Mouse (Mus musculus): ENCODE measurements around the gene Rab7. TPM values are rescaled to one million over a fixed set of nuclear protein-coding genes. Genes with fewer than 3 reads are reported as not detected.

The Rab7 gene
- total and polyA plus RNA-seq, 2 experiments = 69.7 to 134 TPM

DNA sequence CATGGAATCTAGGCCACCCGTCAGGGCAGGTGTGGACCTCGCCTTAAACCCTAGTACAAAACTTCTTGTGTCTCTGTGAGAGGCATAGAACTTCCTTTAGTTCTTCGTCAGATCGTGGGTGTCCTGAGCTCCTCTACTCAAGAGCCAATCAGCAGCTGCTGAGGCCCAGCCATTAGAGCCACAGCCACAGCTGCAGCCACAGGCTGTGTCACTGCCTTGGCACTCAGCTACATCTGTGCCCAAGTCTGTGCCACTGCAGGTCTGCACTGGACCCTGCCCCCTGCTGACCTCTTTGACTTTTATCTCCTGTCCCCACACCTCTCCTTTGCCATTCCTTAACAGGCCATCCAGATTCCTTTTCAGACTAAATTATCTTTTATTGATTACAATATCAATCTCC lies 53.9 kb downstream of the Rab7 start:
- Histone ChIP-seq H3K4me3 (ENCODE audit: insufficient read depth, low read depth, low read length) (no peak overlapping the region), H3K27me3 (ENCODE audit: control insufficient read depth, insufficient read depth, low read length) (no peaks in the 10 kb centered on the region), H3K9ac (ENCODE audit: low read depth, low read length) (no peak overlapping the region), H3K4me1 (ENCODE audit: control insufficient read depth, insufficient read depth, low read length) (peaks cover 13% of the 10 kb centered on the region), H3K79me2 (ENCODE audit: control insufficient read depth, insufficient read depth, low read length) (no peaks in the 10 kb centered on the region), H3K27ac (replicated peaks; ENCODE audit: insufficient read depth, low read depth, low read length) (no peak overlapping the region), H3K36me3 (ENCODE audit: control insufficient read depth, insufficient read depth, low read length) (no peaks in the 10 kb centered on the region)
- 80% methylated on average over 4 of the region's 4 CpGs for WGBS
- TF ChIP-seq CTCF (IDR thresholded peaks at IDR 0.05; ENCODE audit: low read depth, low read length) (no peak), POLR2A (IDR thresholded peaks at IDR 0.05; ENCODE audit: extremely low read depth, insufficient read depth, low read length) (no peak)
- no peak for DNase-seq (ENCODE audit: extremely low read depth, low read depth, low spot score)

- Histone ChIP-seq H3K27ac (replicated peaks; ENCODE audit: insufficient read depth, low read depth, low read length) (no peak overlapping the region), H3K9ac (ENCODE audit: low read depth, low read length) (no peak overlapping the region), H3K36me3 (ENCODE audit: control insufficient read depth, insufficient read depth, low read length) (no peaks in the 10 kb centered on the region), H3K4me1 (ENCODE audit: control insufficient read depth, insufficient read depth, low read length) (peaks cover 6% of the 10 kb centered on the region; the same call in 1 of the 2 replicates), H3K79me2 (ENCODE audit: control insufficient read depth, insufficient read depth, low read length) (no peaks in the 10 kb centered on the region), H3K27me3 (ENCODE audit: control insufficient read depth, insufficient read depth, low read length) (peaks cover 15% of the 10 kb centered on the region), H3K4me3 (ENCODE audit: insufficient read depth, low read depth, low read length) (no peak overlapping the region)
- no peak for TF ChIP-seq POLR2A (IDR thresholded peaks at IDR 0.05; ENCODE audit: extremely low read depth, insufficient read depth, low read length)
- no peak for TF ChIP-seq CTCF (IDR thresholded peaks at IDR 0.05; ENCODE audit: low read depth, low read length)
- 86% methylated on average over 9 of the region's 9 CpGs for WGBS
- DNase-seq (ENCODE audit: extremely low read depth, low read depth, low spot score) = no peak
These were observed 62.6 kb downstream of the Rab7 start for GRCm38 (mm10) chr6:87982506-87982905.

DNA sequence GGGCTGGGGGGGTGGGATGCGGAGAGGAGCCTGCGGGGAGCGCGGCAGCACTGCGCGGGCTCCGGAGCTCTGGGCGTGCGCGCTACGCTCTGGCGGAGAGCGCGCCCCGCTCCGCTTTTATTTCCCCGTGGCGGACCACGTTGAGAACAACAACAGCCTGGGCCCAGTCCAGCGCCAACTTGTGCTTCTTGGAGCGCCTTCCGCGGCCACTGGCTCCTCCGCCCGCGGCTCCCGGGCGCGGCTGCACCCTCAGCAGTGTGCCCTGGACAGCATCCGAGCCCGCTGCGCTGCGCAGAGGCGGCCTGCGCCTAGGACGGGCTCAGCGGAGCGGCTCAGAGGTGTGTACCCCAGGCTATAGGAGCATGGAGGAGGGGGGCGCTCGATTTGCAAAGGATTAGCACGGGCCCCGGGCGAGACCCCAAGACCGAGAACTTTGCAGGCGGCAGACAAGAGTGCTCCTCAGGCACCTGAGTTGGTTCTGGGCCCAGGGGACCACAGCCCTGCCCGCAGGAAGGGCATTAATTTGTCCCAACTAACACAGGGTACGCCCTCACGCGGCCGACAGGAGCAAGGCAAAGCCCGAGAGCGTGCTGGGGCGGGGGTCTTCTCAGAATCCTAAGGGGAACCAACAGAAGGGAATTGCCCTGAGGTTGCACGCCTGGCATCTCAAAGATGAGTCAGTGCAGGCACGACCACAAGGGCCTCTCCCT lies 63.4 kb downstream of the Rab7 start, which contains the start of gene H1fx:
Gene H1fx (minus strand): TSS at position 91 of the 710 bp plus-strand sequence.
- Histone ChIP-seq H3K4me3 (ENCODE audit: insufficient read depth, low read depth, low read length) (peak within 1 kb of the TSS; percentile 68), H3K79me2 (ENCODE audit: control insufficient read depth, insufficient read depth, low read length) (no peaks in the 10 kb centered on the region), H3K4me1 (ENCODE audit: control insufficient read depth, insufficient read depth, low read length) (peaks cover 6% of the 10 kb centered on the region; the same call in 1 of the 2 replicates), H3K27me3 (ENCODE audit: control insufficient read depth, insufficient read depth, low read length) (peaks cover 15% of the 10 kb centered on the region), H3K36me3 (ENCODE audit: control insufficient read depth, insufficient read depth, low read length) (no peaks in the 10 kb centered on the region), H3K9ac (ENCODE audit: low read depth, low read length) (peak within 1 kb of the TSS; percentile 60), H3K27ac (replicated peaks; ENCODE audit: insufficient read depth, low read depth, low read length) (no peak within 1 kb of the TSS)
- WGBS = 7% methylated on average over 48 of the region's 55 CpGs
- DNase-seq (ENCODE audit: extremely low read depth, low read depth, low spot score) = no peak
- TF ChIP-seq CTCF (IDR thresholded peaks at IDR 0.05; ENCODE audit: low read depth, low read length) = no peak
- TF ChIP-seq POLR2A (IDR thresholded peaks at IDR 0.05; ENCODE audit: extremely low read depth, insufficient read depth, low read length) = no peak

GRCm38 (mm10) chr6:87981030-87981485 lies 64.0 kb downstream of the Rab7 start:
- H3K4me1 ChIP-seq (ENCODE audit: control insufficient read depth, insufficient read depth, low read length) = peaks cover 6% of the 10 kb centered on the region; the same call in 1 of the 2 replicates
- no peak for DNase-seq (ENCODE audit: extremely low read depth, low read depth, low spot score)
- no peaks in the 10 kb centered on the region for H3K36me3 ChIP-seq (ENCODE audit: control insufficient read depth, insufficient read depth, low read length)
- no peak for TF ChIP-seq CTCF (IDR thresholded peaks at IDR 0.05; ENCODE audit: low read depth, low read length)
- no peak for TF ChIP-seq POLR2A (IDR thresholded peaks at IDR 0.05; ENCODE audit: extremely low read depth, insufficient read depth, low read length)
- peak overlapping the region; percentile 68 for H3K4me3 ChIP-seq (ENCODE audit: insufficient read depth, low read depth, low read length)
- H3K27me3 ChIP-seq (ENCODE audit: control insufficient read depth, insufficient read depth, low read length) = peaks cover 15% of the 10 kb centered on the region
- H3K27ac ChIP-seq (replicated peaks; ENCODE audit: insufficient read depth, low read depth, low read length) = no peak overlapping the region
- under 1% methylated on average over 48 of the region's 56 CpGs for WGBS
- peak overlapping the region; percentile 60 for H3K9ac ChIP-seq (ENCODE audit: low read depth, low read length)
- no peaks in the 10 kb centered on the region for H3K79me2 ChIP-seq (ENCODE audit: control insufficient read depth, insufficient read depth, low read length)

GRCm38 (mm10) chr6:87980374-87981029 lies 64.6 kb downstream of the Rab7 start:
- Histone ChIP-seq H3K27ac (replicated peaks; ENCODE audit: insufficient read depth, low read depth, low read length) (no peak overlapping the region), H3K27me3 (ENCODE audit: control insufficient read depth, insufficient read depth, low read length) (peaks cover 15% of the 10 kb centered on the region), H3K36me3 (ENCODE audit: control insufficient read depth, insufficient read depth, low read length) (no peaks in the 10 kb centered on the region), H3K4me1 (ENCODE audit: control insufficient read depth, insufficient read depth, low read length) (peaks cover 6% of the 10 kb centered on the region; the same call in 1 of the 2 replicates), H3K4me3 (ENCODE audit: insufficient read depth, low read depth, low read length) (peak overlapping the region; percentile 68), H3K9ac (ENCODE audit: low read depth, low read length) (peak overlapping the region; percentile 60), H3K79me2 (ENCODE audit: control insufficient read depth, insufficient read depth, low read length) (no peaks in the 10 kb centered on the region)
- TF ChIP-seq POLR2A (IDR thresholded peaks at IDR 0.05; ENCODE audit: extremely low read depth, insufficient read depth, low read length) (no peak), CTCF (IDR thresholded peaks at IDR 0.05; ENCODE audit: low read depth, low read length) (no peak)
- no peak for DNase-seq (ENCODE audit: extremely low read depth, low read depth, low spot score)
- WGBS = 3% methylated on average over 66 of the region's 66 CpGs
